Mouse (Mus musculus) urinary bladder, postnatal 36 days (tissue): ENCODE results near the gene Rnf26.

Experiments used
- DNase-seq, 2 experiments: peaks; one replicate each; pipeline ENCODE4 v3.0.0; 2022; ENCODE audit warnings: low spot score in 2 of 2, mixed read lengths in 1 of 2

Gene Rnf26

GRCm38 (mm10) chr9:44088877-44089608, 24.3 kb downstream of the Rnf26 start:
- no peak for DNase-seq

GRCm38 (mm10) chr9:44087761-44088455, 25.4 kb downstream of the Rnf26 start:
- DNase-seq, result no peak

- DNase-seq, result no peak
Measured at GRCm38 (mm10) chr9:44086960-44087359, 26.4 kb downstream of the Rnf26 start.

- no peak for DNase-seq
Measured at GRCm38 (mm10) chr9:44085741-44086665, 27.3 kb downstream of the Rnf26 start.

- DNase-seq, result no peak
Measured at GRCm38 (mm10) chr9:44085276-44085675, 28.0 kb downstream of the Rnf26 start.

- peak; percentile 91 to 95 for DNase-seq
Measured at GRCm38 (mm10) chr9:44084659-44085229, 28.6 kb downstream of the Rnf26 start.

GRCm38 (mm10) chr9:44084236-44084635, 29.1 kb downstream of the Rnf26 start:
- no peak for DNase-seq

- no peak for DNase-seq
Measured at GRCm38 (mm10) chr9:44083392-44084121, 29.8 kb downstream of the Rnf26 start.

- DNase-seq, result no peak
Measured at GRCm38 (mm10) chr9:44082266-44082665, 31.1 kb downstream of the Rnf26 start.

- DNase-seq, result no peak
Measured at GRCm38 (mm10) chr9:44081581-44081980, 31.7 kb downstream of the Rnf26 start.

GRCm38 (mm10) chr9:44080953-44081352, 32.4 kb downstream of the Rnf26 start:
- no peak for DNase-seq

GRCm38 (mm10) chr9:44079997-44080780, 33.1 kb downstream of the Rnf26 start:
- DNase-seq, result no peak

- DNase-seq, result peak in 1 of 2 experiments; percentile 88
Measured at GRCm38 (mm10) chr9:44078955-44079756, 34.2 kb downstream of the Rnf26 start.

- no peak for DNase-seq
Measured at GRCm38 (mm10) chr9:44078136-44078797, 35.0 kb downstream of the Rnf26 start.

GRCm38 (mm10) chr9:44077266-44077910, 35.9 kb downstream of the Rnf26 start:
- DNase-seq, result no peak

- DNase-seq, result peak in 1 of 2 experiments; percentile 80
Measured at GRCm38 (mm10) chr9:44076764-44077120, 36.6 kb downstream of the Rnf26 start.

GRCm38 (mm10) chr9:44075996-44076763, 37.1 kb downstream of the Rnf26 start:
- DNase-seq, result no peak
